Mouse (Mus musculus) T-helper 1 cell (primary cell): ENCODE results near the gene Sesn2.

Source experiments
- in situ Hi-C: fragments of 300-600 bp; cut with MboI, MseI; formaldehyde crosslinking; loops from one replicate; pipeline ENCODE4 v1.15.1; 2025; ENCODE audit warnings: high pct_unique_total_duplicates

The Sesn2 gene

DNA sequence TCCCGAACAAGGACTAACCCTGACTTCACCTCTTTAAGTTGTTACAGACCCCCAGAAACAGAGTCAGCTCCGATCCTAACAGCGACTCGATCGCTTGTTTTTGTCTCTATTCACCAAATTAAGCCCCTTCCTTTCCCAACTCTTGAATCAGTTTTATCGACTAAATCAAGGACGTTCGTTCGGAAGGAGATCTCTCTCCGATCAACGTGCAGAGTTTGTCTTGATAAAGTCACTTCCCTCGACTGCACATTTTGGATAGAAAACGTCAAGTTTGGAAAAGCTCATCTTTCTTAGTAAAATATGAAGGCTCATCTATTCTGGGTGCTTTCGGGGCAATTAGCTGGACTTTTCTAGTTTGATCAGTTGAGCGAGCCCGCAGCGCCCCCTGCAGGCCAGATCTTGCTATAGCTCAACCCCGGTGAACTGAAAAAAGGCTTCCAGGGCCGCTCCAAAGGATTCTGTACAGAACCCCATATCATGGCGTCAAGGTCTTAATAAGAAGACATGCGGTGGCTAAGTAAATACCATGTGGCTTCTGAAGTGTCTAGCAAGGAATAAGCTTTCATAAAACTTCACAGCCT, 4.3 kb upstream of the Sesn2 start:
- in situ Hi-C loops, result no loop called here

DNA sequence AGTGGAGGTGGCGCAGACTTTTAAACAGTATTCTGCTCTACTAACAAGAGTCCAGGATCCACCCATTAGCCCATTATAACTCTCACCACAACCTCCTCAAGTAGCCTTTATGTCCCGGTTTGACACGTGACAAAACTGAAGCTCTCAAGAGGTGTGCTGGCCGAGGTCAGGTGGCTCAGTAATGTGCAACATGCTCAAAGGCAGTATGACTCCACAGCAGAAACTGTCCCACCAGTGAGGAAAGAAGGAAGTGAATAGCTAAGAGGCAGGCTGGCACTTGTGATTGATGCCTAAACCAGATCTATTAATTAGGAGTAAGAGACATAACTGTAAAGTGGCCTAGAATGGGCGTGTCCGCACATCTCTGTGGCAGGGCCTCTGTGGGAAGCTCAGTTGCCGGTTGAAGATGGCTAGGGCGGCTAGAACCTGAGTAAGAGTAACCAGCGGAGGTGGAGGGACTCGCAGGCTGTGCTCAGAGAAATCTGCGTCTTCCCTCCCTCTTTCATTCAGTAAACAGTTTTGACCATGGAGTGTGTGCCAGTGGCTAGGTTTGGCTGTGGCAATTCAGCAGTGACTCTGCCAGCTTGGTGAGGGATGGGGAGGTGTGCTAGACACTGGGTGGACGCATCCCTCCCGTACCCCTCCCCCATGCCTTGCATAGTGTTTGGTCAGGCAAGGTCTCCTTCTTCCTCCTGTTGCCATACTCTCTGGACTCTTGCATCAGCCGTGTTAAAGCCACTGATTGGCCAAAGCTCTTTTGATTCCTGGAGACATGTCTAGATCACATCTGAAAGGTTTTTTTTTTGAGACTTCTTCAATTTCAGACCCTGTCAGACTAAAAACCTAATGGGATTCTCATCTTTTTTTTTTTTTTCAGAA, 3.3 kb upstream of the Sesn2 start:
- in situ Hi-C loops, result no loop called here

DNA sequence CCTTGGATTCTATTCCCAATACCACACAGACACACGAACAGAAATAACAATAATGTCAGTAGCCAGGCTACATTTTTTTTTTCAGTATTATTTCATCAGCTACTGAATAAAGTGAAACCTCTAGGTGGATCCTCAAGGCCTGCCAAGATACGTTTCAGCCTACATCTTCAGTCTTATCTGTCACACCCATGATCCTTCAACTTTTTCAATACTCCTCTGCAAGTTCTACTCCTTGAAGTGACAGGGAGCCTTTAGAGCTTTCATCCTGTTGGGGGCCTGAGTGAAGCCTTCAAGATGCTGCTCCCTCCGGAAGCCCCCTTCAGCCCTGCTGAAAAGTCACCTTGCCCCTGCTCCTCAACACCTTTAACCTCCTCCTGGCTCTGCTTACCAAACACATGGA, 1.8 kb upstream of the Sesn2 start:
- in situ Hi-C loops, result no loop called here

DNA sequence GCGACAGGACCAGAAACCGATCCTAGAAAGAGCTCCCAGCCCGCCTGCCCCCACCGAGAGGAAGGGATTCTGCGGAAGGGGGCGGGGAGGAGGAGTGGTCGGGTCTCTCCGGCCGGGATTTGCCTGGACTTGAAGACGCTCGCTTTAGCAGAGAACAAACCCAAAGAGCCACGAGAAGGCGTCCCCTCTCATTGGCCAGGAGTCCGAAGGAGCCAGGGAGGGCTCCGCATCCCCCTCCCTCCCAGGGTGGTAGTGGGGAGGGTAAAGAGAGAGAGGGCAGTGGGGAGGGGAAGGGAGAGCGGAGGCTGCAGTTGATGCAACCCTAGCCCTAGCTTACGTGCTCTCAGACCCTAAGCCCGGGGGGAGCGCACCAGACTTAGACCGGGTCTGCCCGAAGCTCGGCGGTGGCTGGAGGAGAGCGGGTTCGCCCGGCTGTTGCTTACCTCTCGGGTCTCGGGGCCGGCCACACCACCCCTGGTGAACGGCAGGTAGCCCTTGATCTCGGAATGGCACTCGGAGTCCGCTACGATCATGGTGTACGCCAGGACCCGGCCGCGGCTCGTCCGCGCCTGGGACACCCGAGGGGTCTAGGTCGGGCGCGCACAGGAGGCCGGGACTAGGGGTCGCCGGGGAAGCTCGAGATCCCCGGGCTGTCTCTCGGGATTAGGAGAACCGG, 542 bp downstream of the Sesn2 start:
- in situ Hi-C loops, result loop anchor here (5.0 kb wide), 1 partner anchor 87 kb away; the partner anchor contains the start of gene Phactr4

DNA sequence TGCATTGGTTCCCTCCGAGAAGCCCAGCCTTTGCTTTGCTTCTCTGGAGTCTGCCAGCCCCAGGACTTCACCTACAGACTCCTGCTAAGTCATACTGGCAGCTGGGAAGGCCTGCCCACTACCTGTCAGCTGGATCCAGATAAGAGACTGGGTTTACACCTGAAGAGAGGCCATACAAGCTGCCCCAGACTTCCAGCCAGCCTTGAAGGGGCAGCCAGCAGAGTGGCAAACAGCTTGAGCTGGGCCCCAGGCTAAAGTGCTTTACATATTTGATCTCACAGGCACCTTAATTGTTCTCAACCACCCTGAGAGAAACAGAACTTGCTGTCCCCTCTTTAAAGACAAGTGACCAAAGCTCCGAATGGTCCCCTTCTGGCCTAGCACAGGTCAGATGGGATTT, 3.1 kb downstream of the Sesn2 start:
- in situ Hi-C loops, result loop anchor here (5.0 kb wide), 1 partner anchor 85 kb away; the partner anchor contains the start of gene Phactr4

DNA sequence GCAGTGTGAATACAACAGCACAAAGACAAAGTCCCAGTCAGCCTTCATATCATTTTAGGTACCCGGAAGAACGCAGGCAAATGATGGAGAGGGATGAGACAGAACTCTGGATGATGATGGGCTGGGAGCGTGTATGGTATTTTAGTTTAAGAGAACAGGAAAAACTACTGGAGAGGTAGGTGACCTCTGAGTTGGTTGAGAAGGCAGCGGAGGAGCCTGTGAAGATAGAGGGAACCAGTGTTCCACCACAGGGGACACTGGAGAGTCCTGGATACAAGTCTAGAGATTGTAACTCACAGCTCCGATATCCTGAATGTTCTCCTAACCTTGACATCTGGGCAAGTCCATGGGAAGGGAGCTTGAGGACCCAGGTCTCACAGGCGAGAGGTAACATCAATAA, 4.1 kb downstream of the Sesn2 start:
- in situ Hi-C loops, result loop anchor here (5.0 kb wide), 1 partner anchor 84 kb away; the partner anchor contains the start of gene Phactr4

DNA sequence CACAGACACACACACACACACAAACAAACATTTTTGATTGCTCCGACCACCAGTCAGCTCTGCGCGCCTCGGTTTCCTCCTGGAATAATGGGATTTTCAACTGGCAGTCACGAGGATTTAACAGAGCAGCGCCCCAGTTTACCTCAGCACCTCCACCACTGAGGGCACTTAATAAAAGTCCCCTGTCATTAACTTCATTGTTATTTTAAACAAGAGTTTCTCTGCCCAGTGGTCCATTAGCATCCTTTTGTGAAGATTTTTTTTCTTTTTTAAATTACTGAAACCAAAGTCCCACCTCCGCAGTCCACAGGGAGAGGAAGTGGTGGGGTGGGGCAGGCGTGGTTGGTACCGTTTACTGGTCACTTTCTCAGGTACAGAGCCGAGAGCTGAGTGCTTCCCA, 4.5 kb downstream of the Sesn2 start:
- in situ Hi-C loops, result loop anchor here (5.0 kb wide), 1 partner anchor 83 kb away; the partner anchor contains the start of gene Phactr4

DNA sequence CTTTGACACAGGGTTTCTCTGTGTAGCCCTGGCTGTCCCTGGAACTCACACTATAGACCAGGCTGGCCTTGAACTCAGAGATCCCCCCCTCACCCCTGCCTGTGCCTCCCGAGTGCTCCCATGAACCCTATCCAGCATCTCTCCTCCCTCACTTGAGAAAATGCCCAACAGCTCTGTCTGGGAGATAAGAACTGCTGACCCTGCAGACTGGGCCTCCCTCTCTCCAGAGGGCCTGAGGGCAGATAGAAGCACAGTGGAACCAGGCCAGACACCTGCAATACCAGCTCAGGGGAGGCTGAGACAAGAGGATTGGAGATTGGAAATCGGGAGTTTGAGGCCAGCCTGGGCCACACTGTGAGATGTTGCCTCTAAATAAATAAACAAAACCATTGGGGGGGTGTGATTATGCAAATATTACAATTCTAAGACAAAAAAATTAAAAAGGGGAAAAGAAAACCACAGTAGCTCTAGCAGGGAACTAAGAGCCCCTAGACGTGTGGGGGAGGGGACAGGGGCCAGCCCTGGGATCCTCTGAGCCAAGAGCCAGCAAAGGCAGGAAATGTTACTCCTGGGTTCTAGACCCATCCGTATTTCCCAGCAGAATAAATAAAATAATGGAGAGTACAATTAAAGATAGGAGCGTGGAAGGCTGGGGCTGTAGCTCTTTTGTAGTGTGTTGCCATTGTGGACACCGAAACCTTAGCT, 5.1 kb downstream of the Sesn2 start:
- in situ Hi-C loops, result loop anchor here (5.0 kb wide), 1 partner anchor 83 kb away; the partner anchor contains the start of gene Phactr4

DNA sequence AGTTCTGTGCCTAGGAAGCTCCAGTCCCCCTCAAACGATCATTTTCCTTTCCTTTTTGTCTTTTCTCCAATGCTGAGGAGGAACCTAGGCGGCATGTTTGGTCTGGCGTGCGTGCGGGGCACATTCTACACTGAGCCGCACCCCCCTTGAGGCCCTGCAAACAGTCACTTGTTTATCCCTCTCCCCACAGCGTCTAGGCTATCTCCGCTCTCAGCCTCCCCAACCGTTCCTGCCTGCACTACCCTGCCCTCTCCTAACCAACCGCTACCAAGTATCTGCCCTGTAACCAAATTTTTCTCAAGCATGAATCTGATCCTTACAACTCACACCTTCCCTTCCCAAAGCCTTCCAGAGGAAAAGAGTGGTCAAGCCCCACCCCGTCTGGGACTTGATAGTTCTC, 7.0 kb downstream of the Sesn2 start:
- in situ Hi-C loops, result no loop called here

DNA sequence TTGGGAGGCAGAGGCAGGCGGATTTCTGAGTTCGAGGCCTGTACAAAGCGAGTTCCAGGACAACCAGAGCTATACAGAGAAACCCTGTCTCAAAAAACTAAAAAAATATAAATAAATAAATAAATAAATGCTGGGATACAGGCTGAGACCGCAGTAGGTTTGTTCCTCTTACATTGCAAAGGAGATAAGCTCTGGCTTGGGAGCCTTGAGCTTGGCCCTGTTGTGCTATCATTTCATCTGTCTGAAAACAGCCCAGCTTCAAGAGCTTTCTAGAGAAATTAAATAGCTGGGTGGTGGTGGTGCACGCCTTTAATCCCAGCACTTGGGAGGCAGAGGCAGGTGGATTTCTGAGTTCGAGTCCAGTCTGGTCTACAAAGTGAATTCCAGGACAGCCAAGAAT, 8.7 kb downstream of the Sesn2 start:
- in situ Hi-C loops, result no loop called here

DNA sequence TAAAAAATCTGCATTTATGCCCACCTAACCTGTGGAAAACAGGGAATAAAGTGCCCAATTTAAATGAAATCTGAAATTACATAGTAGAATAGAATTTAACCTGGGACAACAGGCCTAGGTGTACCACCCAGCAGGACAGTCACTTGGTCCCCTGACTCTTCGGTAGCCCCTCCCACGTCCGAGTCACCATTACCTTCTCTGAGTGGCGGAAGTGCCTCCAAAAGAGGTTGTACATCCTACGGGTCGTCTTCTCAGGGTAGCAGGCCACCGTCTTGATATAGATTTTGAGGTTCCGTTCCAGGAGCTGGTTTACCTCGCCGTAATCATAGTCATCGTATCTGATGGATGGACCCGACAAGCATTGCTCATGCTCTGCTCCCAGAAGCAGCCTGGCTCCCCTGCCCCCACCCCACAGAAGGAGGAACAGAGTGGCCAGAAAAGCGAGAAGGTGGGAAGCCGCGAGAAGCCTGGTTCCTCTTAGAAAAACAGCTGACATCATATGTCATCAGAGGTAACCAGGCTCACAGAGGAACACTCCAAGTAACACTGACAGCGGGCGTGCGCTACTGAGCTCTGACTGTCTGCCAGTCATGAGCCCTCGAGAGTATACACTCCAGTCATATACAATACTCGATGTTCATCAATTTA, 15.9 kb downstream of the Sesn2 start:
- in situ Hi-C loops, result loop anchor here (10.0 kb wide), 1 partner anchor 1580 kb away; no protein-coding TSS in a partner anchor

DNA sequence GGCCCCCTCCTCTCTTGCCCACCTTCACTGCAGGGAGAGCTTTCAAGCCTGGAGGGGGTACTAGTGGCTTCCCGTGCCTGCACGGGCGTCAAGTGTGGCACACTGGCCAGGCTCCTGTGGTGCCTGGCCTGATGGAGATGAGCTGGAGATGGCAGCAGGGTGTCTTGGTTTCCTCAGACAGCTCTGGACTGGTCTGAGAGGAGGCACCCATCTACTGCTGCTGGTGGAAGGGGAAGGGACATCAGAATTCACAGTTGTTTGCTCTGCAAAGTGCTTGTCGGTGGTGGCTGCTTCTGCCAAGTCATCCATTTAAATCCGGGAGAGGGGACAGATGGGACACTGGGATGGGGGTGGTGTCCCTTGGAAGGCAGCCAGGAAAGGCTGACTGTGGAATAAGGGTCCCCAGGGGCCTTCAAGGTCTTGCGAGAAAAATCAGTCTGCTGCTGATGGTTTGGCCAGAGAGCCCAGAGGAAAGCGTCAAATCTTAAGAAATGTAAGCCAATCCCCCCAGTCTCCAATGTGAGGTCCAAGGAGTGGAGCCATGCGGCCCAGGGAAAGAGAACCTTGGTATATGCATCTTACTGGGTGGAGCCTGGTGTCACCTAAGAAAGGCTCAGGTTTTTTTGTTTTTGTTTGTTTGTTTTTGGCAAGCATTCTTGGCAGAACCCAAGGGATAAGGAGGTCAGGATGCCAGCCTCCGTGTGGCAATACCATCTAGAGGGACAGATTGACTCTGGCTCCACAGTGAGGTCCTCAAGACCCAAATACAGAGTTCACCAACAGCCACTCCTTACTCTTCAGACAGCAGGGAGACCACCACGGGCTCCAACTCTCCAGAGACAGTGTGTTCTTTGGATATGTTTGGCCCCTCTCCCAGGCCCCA, 17.9 kb downstream of the Sesn2 start:
- in situ Hi-C loops, result loop anchor here (10.0 kb wide), 1 partner anchor 1582 kb away; no protein-coding TSS in a partner anchor

DNA sequence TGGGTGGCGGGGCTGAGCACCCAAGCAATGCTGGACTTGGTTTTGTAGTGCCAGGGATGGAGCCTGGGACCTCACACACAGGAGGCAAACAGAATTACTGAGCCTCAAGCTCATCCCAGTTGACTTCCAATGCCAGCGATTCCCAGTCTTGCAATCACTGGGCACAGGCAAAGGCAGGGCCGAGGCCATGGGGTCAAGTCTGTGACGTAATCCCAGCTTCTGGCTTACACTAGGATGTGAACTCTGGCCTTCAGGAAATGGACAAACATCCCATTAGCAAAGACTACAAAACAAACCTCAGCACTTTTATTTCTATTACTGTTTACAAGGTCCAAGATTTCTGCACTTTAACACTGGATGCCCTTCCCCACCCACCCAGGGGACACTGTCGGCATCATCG, 18.6 kb downstream of the Sesn2 start:
- in situ Hi-C loops, result loop anchor here (10.0 kb wide), 1 partner anchor 1583 kb away; no protein-coding TSS in a partner anchor

DNA sequence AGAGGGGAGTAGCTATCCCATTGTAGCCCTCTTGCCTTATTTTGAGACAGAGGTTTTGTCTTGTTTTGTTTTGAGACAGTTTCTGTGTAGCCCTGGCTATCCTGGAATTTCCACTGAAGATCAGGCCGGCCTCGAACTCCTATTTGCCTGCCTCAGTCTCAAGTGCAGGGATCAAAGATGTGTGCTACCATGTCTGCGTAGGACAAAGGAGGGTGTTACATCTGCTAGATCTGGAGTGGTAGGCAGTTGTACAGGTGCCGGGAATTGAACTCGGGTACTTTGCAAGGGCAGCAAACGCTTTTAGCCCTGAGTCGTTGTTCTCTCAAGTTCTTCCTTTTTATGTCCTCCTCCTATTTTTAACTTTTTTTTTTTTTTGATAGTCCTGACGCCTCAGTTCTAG, 19.2 kb downstream of the Sesn2 start:
- in situ Hi-C loops, result loop anchor here (10.0 kb wide), 1 partner anchor 1584 kb away; no protein-coding TSS in a partner anchor

DNA sequence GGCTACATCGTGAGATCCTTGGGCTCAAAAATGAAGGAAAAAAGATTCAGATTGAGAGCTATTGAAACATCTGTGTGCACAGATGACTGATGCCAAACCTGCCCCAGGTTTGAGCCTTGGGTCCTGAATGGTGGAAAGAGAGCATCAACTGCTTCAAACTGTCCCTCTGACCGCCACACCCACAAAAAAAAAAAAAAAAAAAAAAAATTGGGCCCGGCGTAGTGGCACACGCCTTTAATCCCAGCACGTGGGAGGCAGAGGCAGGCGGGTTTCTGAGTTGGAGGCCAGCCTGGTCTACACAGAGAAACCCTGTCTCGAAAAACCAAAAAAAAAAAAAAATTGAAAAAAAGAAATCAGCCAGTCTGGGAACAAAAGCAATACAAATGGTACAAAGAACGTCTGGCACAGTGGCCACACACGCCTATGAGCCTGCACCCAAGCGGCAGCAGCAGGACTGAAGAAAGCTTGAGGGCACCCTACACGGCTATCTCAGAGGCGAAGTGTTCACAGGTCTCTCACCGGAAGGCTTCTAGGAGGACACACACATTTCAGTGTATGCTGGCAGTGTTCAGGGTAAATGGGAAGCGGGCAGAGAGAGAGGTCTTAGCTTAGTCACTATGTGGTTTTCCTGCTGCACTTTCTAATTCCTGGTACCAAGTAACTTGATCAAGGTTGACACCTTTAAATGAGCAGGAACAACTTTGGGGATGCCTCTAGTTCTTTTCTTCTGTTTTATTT, 19.9 kb downstream of the Sesn2 start:
- in situ Hi-C loops, result loop anchor here (10.0 kb wide), 1 partner anchor 1584 kb away; no protein-coding TSS in a partner anchor

DNA sequence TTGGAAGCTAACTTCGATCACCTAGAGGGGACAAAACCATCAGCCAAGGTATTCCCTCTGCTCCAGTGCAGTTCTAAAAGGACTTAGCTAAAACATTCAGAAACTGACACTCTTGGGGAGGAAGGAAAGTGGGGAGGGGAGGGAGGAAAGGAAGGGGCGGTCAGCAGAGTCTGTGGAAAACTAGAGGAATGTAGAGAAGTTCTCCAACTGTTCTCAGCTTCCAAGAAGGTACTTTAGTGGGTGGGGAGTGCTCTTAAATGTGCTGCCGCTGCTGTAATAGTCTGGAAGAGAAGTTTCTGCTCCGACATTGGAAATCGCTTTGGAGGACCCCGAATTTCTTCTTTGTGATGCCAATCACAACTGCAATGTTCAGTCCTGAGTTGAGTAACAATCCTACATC, 21.3 kb downstream of the Sesn2 start:
- in situ Hi-C loops, result no loop called here

DNA sequence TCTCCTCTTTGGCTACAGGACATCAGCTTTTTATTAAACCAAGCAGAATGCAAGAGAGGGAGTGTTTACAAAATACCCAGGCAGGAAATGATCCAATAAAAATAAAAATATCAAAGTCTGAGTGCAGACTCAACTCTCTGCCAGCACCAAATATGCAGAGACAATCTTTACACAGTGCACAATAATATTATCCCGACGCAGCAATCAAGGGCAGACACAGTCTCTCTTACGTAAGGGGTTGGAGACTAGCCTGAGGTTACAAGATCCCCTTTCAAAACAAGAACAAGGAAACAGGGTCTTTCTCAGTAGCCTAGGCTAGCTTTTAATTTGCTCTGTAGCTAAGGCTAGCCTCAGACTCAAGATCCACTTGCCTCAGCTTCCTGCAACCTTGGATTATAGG, 21.8 kb downstream of the Sesn2 start:
- in situ Hi-C loops, result no loop called here

DNA sequence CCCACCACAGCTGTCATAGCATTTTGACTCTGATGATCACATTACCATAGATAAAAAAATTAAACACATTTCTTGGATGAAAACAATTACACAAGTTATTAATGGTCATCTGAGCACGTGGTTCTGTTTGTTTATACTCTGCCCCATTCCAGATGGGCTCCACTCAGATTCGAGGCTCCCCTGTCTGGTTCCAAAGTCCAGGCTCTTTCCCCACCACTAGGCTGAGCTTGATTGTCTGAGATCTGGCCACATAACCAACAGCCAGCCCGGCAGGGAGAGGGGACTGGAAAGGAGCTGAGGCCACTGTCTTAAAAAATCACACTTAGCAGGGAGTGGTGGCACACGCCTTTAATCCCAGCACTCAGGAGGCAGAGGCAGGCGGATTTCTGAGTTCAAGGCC, 25.5 kb downstream of the Sesn2 start:
- in situ Hi-C loops, result no loop called here

DNA sequence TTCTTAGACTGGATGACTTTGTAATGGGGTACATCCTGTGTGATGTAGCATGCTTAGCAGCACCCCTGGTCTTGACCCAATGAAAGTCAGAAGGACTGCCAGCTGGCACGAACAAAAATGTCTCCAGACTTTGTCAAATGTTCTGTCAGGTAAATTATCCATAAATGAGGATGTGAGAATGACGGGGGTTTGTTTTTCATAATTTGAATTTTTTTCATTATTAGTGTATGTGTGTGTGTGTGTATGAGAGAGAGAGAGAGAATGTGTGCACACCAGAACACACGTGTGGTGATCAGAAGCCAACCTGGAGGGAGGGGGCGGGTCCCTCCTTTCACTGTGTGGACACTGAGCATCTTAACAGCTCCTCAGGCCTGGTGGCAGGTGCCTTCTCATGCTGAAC, 26.1 kb downstream of the Sesn2 start:
- in situ Hi-C loops, result no loop called here
